Mouse (Mus musculus): ENCODE results near the gene Cand2. TPM values are rescaled to one million over a fixed set of nuclear protein-coding genes. Genes with fewer than 3 reads are reported as not detected.
A peak's percentile ranks its signal among the peaks of the same experiment; 100 is the strongest.

Gene Cand2
- total RNA-seq (2018; cell fraction: chromatin; rRNA removed), result 1 to 10 TPM in 2 of 26 experiments, under 1 TPM in 16, not detected in 8; 0.13 to 1.4 (median 0.51) TPM
- under 1 TPM; 0.15 to 0.63 (median 0.38) TPM for total RNA-seq (2018; cell fraction: cytosol; rRNA removed)
- under 1 TPM in 25 of 26 experiments, not detected in 1; 0.12 to 0.74 (median 0.31) TPM for total RNA-seq (2018; cell fraction: nucleus; rRNA removed)
- 0.33 to 0.35 TPM (median 0.34 TPM) in 3 replicates for polyA plus RNA-seq (2018)

DNA sequence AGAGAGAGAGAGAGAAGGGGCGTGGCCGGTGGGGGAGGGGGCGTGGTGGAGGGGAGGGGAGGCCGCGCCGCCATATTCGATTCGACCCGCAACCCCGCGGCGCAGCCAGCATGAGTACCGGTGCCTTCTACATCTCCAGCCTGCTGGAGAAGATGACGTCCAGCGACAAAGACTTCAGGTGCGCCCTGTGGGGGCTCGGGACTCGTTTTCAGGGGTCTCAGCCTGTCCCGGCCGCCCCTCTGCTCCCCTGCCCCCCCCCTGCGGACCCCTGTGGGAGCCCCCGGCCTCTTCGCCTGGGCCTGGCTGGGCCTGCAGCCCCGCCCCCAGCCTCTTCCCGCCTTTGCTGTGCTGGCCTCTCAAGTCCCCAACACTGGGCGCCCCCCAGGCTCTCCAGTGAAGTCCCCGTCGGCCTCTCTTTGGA lies at the start of gene Cand2:
TSS of gene Cand2 (plus strand) at position 38 of the 421 bp plus-strand sequence.
- Histone ChIP-seq H3K27ac (no peak within 1 kb of the TSS), H3K79me2 (ENCODE audit: inconsistent target) (no peaks in the 10 kb centered on the region)
- 11% methylated on average over 17 of the region's 28 CpGs for WGBS (ENCODE audit: missing documents)

DNA sequence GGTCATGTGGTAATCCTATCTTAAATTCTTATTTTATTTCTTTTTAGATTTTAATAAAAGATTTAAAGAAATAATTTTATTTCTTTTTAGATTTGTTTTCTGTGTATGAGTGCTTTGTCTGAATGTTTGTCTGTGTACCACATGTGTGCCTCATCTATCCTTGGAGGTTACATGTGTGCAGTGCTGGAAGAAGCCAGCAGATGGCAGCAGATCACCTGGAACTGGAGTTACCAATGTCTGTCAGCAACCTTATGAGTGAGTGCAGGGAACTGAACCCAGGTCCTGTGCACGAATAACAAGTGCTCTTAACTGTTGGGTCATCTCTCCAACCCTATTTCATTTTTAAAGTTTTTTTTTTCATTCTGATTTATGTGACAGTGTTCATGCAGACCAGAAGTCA lies 47.2 kb upstream of the Cand2 start:
- WGBS (ENCODE audit: missing documents), result 80% methylated on average over 1 of the region's 1 CpGs
- H3K27ac ChIP-seq, result no peak overlapping the region
- H3K4me3 ChIP-seq (ENCODE audit: inconsistent target), result no peak overlapping the region
- no peaks in the 10 kb centered on the region for H3K79me2 ChIP-seq (ENCODE audit: inconsistent target)
- no peaks in the 10 kb centered on the region for H3K36me3 ChIP-seq (ENCODE audit: inconsistent target)

More for the DNA sequence above, at the start of gene Cand2:
- no peaks in the 10 kb centered on the region for H3K36me3 ChIP-seq (ENCODE audit: inconsistent target)
- peak within 1 kb of the TSS; percentile 15 for H3K4me3 ChIP-seq (ENCODE audit: inconsistent target)

DNA sequence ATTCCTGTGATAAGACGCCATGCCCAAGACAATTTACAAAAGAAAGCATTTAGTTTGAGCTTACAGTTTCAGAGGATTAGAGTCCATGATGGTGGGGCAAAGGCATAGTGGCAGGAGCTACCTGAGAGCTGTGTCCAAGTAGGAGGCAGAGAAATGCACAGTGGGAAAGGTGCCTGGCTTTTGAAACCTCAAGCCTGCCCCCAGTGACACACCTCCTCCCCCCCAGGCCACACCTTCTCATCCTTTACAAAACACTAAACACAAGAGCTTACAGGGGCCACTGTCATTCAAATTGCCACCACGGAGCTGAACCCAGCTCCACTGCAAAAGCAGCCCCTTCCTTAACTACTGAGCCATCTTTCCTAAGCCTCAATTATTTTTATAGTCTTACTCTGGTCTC lies 46.8 kb upstream of the Cand2 start:
- WGBS (ENCODE audit: missing documents), result 82% methylated on average over 2 of the region's 2 CpGs
- Histone ChIP-seq H3K27ac (no peak overlapping the region), H3K79me2 (ENCODE audit: inconsistent target) (no peaks in the 10 kb centered on the region), H3K4me3 (ENCODE audit: inconsistent target) (no peak overlapping the region), H3K36me3 (ENCODE audit: inconsistent target) (no peaks in the 10 kb centered on the region)

DNA sequence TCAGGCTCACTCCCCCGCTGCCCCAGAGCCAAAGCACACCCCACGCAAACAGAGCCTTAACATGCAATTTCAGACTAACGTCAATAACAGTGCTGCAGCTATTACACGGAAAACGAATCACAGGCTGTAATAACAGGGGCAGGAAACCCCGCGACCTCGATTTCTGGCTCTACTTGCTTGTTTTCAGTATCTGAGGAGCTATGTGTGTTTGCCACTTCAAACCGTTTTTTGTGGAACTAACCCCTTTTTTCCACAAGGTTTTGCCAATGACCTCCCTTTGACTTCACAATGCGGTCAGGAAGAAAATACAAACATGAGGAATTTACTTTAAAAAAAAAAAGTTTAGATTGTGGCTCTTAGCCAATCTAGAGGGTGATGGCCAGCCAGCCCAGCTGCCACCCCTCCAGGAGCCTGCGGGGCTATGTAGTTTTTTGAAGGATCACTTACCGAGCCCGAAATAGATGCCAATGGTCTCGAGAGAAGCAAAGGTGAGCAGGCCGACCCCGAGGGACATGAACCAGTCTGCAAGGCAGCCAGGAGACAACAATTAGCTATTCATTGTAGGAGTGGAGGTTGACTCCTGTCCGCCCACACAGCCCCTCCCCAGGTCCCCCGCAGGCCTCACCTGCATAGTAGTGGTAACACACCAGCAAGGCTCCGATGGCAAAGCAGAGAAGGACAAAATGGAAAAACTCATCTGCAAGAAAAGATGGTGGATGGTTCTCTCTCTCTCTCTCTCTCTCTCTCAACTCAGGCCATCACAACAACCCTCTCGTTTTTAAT lies 43.6 kb upstream of the Cand2 start:
- 85% methylated on average over 20 of the region's 20 CpGs for WGBS (ENCODE audit: missing documents)
- no peak overlapping the region for H3K4me3 ChIP-seq (ENCODE audit: inconsistent target)
- H3K27ac ChIP-seq, result no peak overlapping the region

DNA sequence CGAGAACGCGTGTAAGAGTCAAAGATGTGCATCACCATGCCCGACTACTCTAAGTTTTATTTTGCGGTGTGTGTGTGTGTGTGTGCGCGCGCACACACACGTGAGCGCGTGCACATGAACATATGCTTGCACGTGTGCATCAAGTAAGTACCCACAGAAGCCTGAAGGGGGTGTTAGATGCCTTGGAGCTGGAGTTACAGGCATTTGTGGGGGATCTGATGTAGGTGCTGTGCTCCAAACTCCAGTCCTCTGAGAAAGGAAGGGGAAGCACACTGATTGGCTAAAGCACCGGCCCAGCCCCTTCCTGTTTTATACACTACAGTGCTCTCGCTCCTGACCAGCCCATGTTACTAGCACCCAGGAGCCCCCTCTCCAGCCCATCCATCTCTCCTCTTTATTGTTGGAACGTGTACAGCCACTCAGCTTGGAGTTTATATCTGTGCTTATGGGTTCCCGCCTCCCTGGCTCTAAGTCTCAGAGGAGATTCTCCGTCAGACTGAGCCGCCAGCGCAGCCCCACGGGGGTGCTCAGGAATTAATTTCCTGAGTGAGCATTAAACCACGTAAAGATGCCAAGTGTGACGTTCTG lies 41.9 kb upstream of the Cand2 start:
- WGBS (ENCODE audit: missing documents), result 94% methylated on average over 22 of the region's 22 CpGs
- Histone ChIP-seq H3K4me3 (ENCODE audit: inconsistent target) (no peak overlapping the region), H3K79me2 (ENCODE audit: inconsistent target) (no peaks in the 10 kb centered on the region), H3K36me3 (ENCODE audit: inconsistent target) (no peaks in the 10 kb centered on the region), H3K27ac (no peak overlapping the region)

More for the DNA sequence above, 43.6 kb upstream of the Cand2 start:
- no peaks in the 10 kb centered on the region for H3K79me2 ChIP-seq (ENCODE audit: inconsistent target)
- no peaks in the 10 kb centered on the region for H3K36me3 ChIP-seq (ENCODE audit: inconsistent target)

DNA sequence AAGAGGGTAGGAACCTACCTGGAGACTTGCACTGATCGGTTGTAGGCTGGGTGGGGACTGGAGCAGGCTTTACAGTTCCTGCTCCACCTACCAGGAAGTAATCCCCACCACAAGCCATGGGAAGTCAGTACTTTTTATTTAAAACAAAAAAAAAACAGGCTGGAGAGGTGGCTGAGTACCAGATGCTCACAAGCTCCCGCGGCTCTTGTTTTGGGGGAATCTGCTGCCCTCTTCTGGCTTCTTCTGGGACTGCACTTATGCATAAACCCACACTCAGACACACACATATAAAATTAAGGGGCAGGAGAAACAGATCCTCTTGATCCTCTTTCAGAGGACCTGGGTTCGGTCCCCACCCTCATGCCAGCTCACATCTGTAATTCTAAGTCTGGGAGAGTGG lies 39.4 kb upstream of the Cand2 start:
- Histone ChIP-seq H3K27ac (no peak overlapping the region), H3K79me2 (ENCODE audit: inconsistent target) (no peaks in the 10 kb centered on the region), H3K4me3 (ENCODE audit: inconsistent target) (no peak overlapping the region), H3K36me3 (ENCODE audit: inconsistent target) (no peaks in the 10 kb centered on the region)
- WGBS (ENCODE audit: missing documents), result 80% methylated on average over 4 of the region's 4 CpGs

DNA sequence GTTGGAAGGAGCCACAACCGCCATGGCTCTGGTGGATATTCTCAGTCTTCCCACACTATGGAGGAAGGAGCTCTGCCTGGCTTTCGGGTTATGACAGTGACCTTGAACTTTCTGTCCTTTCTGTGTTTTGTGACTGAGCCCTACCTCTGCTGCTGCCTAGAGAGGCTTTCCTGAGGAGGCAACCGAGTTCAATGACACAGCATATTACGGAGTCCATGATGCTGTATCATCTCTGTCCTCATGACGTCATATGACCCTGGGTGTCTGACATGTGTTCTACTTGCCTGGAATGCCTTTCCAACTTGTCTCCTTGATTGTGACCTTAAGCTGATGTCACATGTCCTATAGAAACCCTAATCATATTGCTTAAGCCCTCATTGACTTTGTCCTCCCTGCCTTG lies 35.3 kb upstream of the Cand2 start:
- Histone ChIP-seq H3K79me2 (ENCODE audit: inconsistent target) (no peaks in the 10 kb centered on the region), H3K36me3 (ENCODE audit: inconsistent target) (no peaks in the 10 kb centered on the region), H3K27ac (no peak overlapping the region), H3K4me3 (ENCODE audit: inconsistent target) (no peak overlapping the region)
- 83% methylated on average over 5 of the region's 5 CpGs for WGBS (ENCODE audit: missing documents)

DNA sequence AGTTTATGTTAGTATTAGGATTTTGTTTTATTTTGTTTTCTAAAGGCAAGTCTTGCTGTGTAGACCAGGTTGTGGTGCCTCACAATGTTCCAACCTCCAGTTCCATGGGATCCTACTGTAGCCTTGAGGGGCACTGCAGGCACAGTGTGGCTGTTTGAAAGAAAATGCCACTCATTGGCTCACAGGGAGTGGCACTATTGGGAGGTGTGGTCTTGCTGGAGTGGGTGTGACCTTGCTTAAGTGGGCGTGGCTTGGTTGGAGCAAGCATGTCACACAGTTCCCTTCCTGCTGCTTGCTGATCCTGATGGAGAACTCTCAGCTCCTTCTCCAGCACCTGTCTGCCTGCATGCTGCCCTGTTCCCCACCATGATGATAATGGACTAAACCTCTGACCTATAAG lies 30.8 kb upstream of the Cand2 start:
- Histone ChIP-seq H3K4me3 (ENCODE audit: inconsistent target) (no peak overlapping the region), H3K27ac (no peak overlapping the region)
- WGBS (ENCODE audit: missing documents), result 91% methylated on average over 1 of the region's 1 CpGs

DNA sequence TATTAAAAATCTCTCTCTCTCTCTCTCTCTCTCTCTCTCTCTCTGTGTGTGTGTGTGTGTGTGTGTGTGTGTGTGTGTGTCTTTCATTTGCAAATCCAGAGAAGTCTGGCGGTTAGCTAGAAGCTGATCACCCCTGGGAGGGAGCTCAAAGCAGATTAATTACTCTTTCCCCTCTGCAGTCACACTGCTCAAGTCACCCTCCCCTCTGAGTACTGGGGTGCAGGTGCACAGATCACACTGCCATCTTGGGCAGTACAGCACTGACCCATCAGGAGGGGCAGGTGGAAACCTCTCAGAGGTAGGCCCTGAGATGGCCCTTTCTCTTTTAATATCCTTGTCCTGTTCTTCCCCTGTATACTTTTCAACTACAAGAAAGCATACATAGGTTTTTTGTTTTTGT lies 28.0 kb upstream of the Cand2 start:
- H3K36me3 ChIP-seq (ENCODE audit: inconsistent target), result no peaks in the 10 kb centered on the region
- WGBS (ENCODE audit: missing documents), result 100% methylated on average over 1 of the region's 1 CpGs
- H3K27ac ChIP-seq, result no peak overlapping the region
- no peaks in the 10 kb centered on the region for H3K79me2 ChIP-seq (ENCODE audit: inconsistent target)
- H3K4me3 ChIP-seq (ENCODE audit: inconsistent target), result no peak overlapping the region

More for the DNA sequence above, 30.8 kb upstream of the Cand2 start:
- Histone ChIP-seq H3K36me3 (ENCODE audit: inconsistent target) (no peaks in the 10 kb centered on the region), H3K79me2 (ENCODE audit: inconsistent target) (no peaks in the 10 kb centered on the region)

DNA sequence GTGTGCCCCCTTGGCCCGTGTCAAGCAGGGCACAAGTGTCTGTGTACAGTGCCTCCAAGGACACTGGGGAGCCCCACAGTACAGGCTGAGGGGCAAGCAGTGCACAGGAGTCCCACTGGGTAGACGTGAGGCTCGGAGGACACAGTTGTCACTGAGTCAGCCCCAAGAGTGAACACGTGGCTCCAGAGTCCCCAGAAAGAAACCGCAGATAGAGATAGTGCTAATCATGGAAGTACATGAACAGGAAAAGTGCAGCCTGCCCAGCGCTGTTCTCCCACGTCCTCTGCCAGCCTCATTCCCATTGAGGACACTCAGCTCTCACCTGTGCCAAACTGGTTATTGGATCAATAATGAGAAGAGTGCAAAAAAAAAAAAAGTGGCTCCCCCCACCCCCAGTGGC lies 18.8 kb upstream of the Cand2 start:
- no peak overlapping the region for H3K27ac ChIP-seq
- H3K36me3 ChIP-seq (ENCODE audit: inconsistent target), result no peaks in the 10 kb centered on the region
- H3K4me3 ChIP-seq (ENCODE audit: inconsistent target), result no peak overlapping the region
- no peaks in the 10 kb centered on the region for H3K79me2 ChIP-seq (ENCODE audit: inconsistent target)
- 93% methylated on average over 5 of the region's 7 CpGs for WGBS (ENCODE audit: missing documents)

DNA sequence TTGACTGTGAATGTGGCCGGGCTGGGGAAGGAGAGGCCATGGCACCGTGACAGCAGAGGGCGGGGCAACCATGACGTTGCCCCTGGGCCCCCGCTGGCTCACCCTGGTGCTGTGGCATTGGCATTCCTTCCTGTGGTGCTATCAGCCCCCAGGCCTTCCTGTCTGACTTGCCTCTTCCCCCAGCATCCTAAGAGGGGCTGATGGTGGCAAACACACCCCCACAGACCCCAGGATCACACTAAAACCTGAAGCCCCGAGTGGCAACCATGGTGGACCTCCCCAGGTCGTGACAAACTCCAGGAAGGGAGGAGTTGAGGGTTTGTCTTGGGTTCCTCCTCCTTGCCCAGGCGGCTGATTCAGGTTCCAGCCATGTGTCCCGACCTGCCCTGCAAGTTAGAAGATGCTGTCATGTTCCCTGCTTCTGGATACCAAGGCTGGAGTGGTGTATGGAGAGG lies 15.3 kb upstream of the Cand2 start:
- Histone ChIP-seq H3K27ac (peak overlapping the region; percentile 12; the same call in 1 of the 2 replicates), H3K36me3 (ENCODE audit: inconsistent target) (no peaks in the 10 kb centered on the region), H3K79me2 (ENCODE audit: inconsistent target) (no peaks in the 10 kb centered on the region), H3K4me3 (ENCODE audit: inconsistent target) (no peak overlapping the region)
- WGBS (ENCODE audit: missing documents), result 20% methylated on average over 8 of the region's 9 CpGs

DNA sequence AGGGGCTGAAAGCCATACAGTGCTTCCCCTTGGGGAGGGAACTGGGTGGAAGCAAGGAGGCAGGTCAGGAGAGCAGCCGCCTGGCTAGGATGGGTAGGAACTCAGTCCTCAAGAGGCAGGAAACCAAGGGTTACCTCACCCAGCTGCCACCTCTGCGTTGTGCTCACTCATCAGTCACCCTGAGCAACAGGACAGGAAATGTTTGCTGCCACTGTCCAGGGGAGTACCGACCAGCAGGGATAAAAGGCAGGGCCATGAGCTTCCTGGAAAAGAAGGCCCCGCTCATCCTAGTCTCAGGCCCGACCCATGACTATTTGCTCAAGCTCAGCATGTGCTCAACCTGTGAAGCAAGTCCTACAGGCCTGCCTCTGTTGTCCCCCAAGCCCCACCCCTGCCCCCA lies 14.9 kb upstream of the Cand2 start:
- WGBS (ENCODE audit: missing documents), result 21% methylated on average over 5 of the region's 5 CpGs
- Histone ChIP-seq H3K36me3 (ENCODE audit: inconsistent target) (no peaks in the 10 kb centered on the region), H3K4me3 (ENCODE audit: inconsistent target) (no peak overlapping the region), H3K79me2 (ENCODE audit: inconsistent target) (no peaks in the 10 kb centered on the region), H3K27ac (peak overlapping the region; percentile 12; the same call in 1 of the 2 replicates)

DNA sequence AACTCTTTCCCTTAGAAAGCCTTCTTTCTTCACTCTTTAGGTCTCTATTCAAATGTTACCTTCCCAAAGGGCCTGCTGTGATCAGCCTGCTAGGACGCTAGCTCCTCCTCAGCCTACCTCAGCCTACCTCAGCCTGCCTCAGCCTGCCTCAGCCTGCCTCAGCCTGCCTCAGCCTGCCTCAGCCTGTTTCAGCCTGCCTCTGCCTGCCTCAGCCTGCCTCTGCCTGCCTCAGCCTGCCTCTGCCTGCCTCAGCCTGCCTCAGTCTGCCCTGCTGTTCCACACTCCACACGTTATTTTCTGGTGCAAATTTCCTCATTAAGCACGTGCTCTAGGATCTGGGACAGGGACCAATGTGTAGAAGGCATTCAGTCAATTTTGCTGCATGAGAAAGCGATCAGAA lies 14.2 kb upstream of the Cand2 start:
- no peak overlapping the region for H3K4me3 ChIP-seq (ENCODE audit: inconsistent target)
- H3K36me3 ChIP-seq (ENCODE audit: inconsistent target), result no peaks in the 10 kb centered on the region
- peak overlapping the region; percentile 12; the same call in 1 of the 2 replicates for H3K27ac ChIP-seq
- WGBS (ENCODE audit: missing documents), result 96% methylated on average over 4 of the region's 4 CpGs
- no peaks in the 10 kb centered on the region for H3K79me2 ChIP-seq (ENCODE audit: inconsistent target)

DNA sequence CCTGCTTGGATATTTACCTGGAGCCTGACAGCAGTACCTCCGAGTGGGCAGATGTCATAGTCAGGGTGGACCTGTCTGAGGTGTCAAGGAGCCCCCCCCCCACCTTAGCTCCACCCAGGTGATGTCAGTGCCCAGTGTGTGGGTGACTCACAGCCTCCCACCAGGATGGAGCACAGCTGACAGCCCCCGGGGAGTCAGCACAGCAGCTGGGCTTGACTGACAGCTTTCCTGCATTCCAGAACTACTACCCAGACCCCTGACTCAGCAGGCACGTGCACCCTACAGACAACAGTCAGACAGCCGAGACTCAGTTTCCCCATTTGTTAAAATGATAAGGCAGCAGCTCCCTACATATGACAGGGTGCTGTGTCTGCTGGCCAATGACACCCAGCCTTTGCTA lies 13.4 kb upstream of the Cand2 start:
- H3K36me3 ChIP-seq (ENCODE audit: inconsistent target), result no peaks in the 10 kb centered on the region
- no peaks in the 10 kb centered on the region for H3K79me2 ChIP-seq (ENCODE audit: inconsistent target)
- no peak overlapping the region for H3K27ac ChIP-seq
- WGBS (ENCODE audit: missing documents), result 49% methylated on average over 4 of the region's 4 CpGs
- H3K4me3 ChIP-seq (ENCODE audit: inconsistent target), result no peak overlapping the region

Measured in macrophage (primary cell).